Mouse (Mus musculus) CH12.LX (cell line): ENCODE results near the gene Galnt6.

Source experiments
- CHD2 ChIP-seq: IDR thresholded peaks from 2 replicates; pipeline ENCODE4 v1.6.1; 2011; ENCODE audit warnings: low read length, improper control_type of control experiment
- CTCF ChIP-seq, 2 experiments: IDR thresholded peaks in 1 of 2; conservative IDR thresholded peaks in 1 of 2; 2 replicates each; pipeline ENCODE4 v1.5.1; 2011 to 2012; ENCODE audit warnings: low read depth in 2 of 2, low read length in 2 of 2, improper control_type of control experiment in 1 of 2, inconsistent platforms in 1 of 2, mild to moderate bottlenecking in 1 of 2, moderate library complexity in 1 of 2
- E2F4 ChIP-seq: IDR thresholded peaks from 2 replicates; pipeline ENCODE4 v1.6.1; 2011; ENCODE audit warnings: low read depth, low read length, improper control_type of control experiment; ENCODE audit not compliant: insufficient replicate concordance
- EP300 ChIP-seq: IDR thresholded peaks from 2 replicates; pipeline ENCODE4 v1.6.1; 2011; ENCODE audit warnings: low read length, improper control_type of control experiment
- NELFE ChIP-seq: IDR thresholded peaks from 2 replicates; pipeline ENCODE4 v1.6.1; 2011; ENCODE audit warnings: low read depth, low read length, improper control_type of control experiment
- SIN3A ChIP-seq: IDR thresholded peaks from 2 replicates; pipeline ENCODE4 v1.6.1; 2012; ENCODE audit warnings: low read length, improper control_type of control experiment, inconsistent platforms
- TBP ChIP-seq: conservative IDR thresholded peaks from 2 replicates; pipeline ENCODE4 v1.6.1; 2011; ENCODE audit warnings: low read depth, low read length, improper control_type of control experiment
- USF1 ChIP-seq: IDR thresholded peaks from 2 replicates; pipeline ENCODE4 v1.6.1; 2014; ENCODE audit warnings: low read depth, mild to moderate bottlenecking, inconsistent platforms, low read length, improper control_type of control experiment
- ZMIZ1 ChIP-seq: IDR thresholded peaks from 2 replicates; pipeline ENCODE4 v1.6.1; 2012; ENCODE audit warnings: low read depth, mild to moderate bottlenecking, inconsistent platforms, low read length, improper control_type of control experiment

DNA sequence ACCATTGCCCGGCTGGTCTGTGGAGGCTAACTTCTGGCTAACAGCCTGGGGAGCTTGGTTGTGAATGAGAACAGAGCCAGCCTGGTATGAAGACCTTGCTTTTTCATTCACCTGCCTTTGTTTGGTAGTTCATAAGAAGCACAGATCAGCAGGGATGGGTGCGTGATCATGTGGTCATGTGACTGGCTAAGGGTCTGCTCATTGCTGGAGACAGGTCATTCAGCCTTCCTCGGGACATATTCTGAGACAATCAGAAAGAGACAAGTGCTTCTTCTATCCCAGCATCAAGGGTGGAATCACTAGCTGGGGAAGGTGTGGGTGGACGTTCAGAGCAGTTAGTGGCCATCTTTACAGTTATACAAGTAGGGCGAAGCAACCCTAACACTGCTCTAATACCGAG, 10.3 kb upstream of the Galnt6 start:
- TF ChIP-seq CHD2 (no peak), NELFE (no peak), EP300 (no peak), E2F4 (no peak), TBP (no peak), ZMIZ1 (no peak), USF1 (no peak), SIN3A (no peak), CTCF (conservative IDR thresholded peaks at IDR 0.05 in 1 of 2, IDR thresholded peaks at IDR 0.05 in 1 of 2; ENCODE audit: low read depth in 2 of 2, low read length in 2 of 2) (no peak)
